Mouse (Mus musculus) hindbrain, embryonic 11.5 days (tissue): ENCODE data around the gene 1700008O03Rik. TPM values are rescaled to one million over a fixed set of nuclear protein-coding genes. Genes with fewer than 3 reads are reported as not detected.

Experiments
- ATAC-seq: fragments of 200-750 bp; cut with Nextera tagmentation; 2 replicates; pipeline ENCODE4 v1.8.0; 2017; ENCODE audit warnings: mild to moderate bottlenecking, moderate TSS enrichment, moderate library complexity; ENCODE audit not compliant: low FRiP score
- DNase-seq: peaks from one replicate; pipeline ENCODE4 v3.0.0-alpha.2; 2015; ENCODE audit warnings: low spot score
- H3K27ac ChIP-seq: fragments of 300-500 bp; sonication (generic); 2 replicates; pipeline ENCODE4 v1.5.1; 2014; ENCODE audit warnings: mild to moderate bottlenecking, low read depth, low read length
- H3K27me3 ChIP-seq: fragments of 300-500 bp; sonication (generic); 2 replicates; pipeline ENCODE4 v1.6.1; 2014; ENCODE audit warnings: mild to moderate bottlenecking, low read length, moderate library complexity, mixed read lengths; ENCODE audit not compliant: control insufficient read depth, insufficient read depth
- H3K36me3 ChIP-seq: fragments of 300-500 bp; sonication (generic); 2 replicates; pipeline ENCODE4 v1.6.1; 2014; ENCODE audit warnings: mild to moderate bottlenecking, low read length, moderate library complexity, mixed read lengths; ENCODE audit not compliant: control insufficient read depth, insufficient read depth
- H3K4me1 ChIP-seq: fragments of 300-500 bp; sonication (generic); replicated peaks from 2 replicates; pipeline ENCODE4 v1.6.1; 2014; ENCODE audit warnings: low read length, mixed read lengths; ENCODE audit not compliant: control insufficient read depth, insufficient read depth
- H3K4me2 ChIP-seq: fragments of 300-500 bp; sonication (generic); replicated peaks from 2 replicates; pipeline ENCODE4 v1.6.1; 2014; ENCODE audit warnings: mild to moderate bottlenecking, low read depth, low read length
- H3K4me3 ChIP-seq: fragments of 300-500 bp; sonication (generic); 2 replicates; pipeline ENCODE4 v1.5.1; 2014; ENCODE audit warnings: low read depth, low read length
- H3K9ac ChIP-seq: fragments of 300-500 bp; sonication (generic); 2 replicates; pipeline ENCODE4 v1.6.1; 2014; ENCODE audit warnings: low read depth, low read length
- H3K9me3 ChIP-seq: fragments of 300-500 bp; sonication (generic); 2 replicates; pipeline ENCODE4 v1.6.1; 2016; ENCODE audit warnings: low read length; ENCODE audit not compliant: control insufficient read depth
- WGBS: fragments of 180-500 bp; shearing (Covaris S2); extraction: QIAGEN DNeasy Blood & Tissue Kit; methylation state at CpG from one replicate; pipeline ENCODE4 v1.1.7; 2014; 5-methylcytosine and 5-hydroxymethylcytosine counted together
- polyA plus RNA-seq: library from polyadenylated mRNA; unstranded; fragments of >200 nt; fragmentation: Nextera tagmentation; extraction: Ambion mirVana; gene quantifications from 2 replicates; pipeline ENCODE4 v1.2.1, GENCODE M21; 2014

1700008O03Rik gene
- polyA plus RNA-seq, 1 experiment from 2014 or later: 1.4 TPM

GRCm38 (mm10) chr7:44332336-44332735 is 53.3 kb downstream of the 1700008O03Rik start:
- Histone ChIP-seq H3K4me2 (no peak overlapping the region), H3K9ac (no peak overlapping the region), H3K27ac (no peak overlapping the region), H3K27me3 (peaks cover 32% of the 10 kb centered on the region), H3K4me1 (no peaks in the 10 kb centered on the region; the same call in 1 of the 2 replicates), H3K9me3 (no peaks in the 10 kb centered on the region), H3K36me3 (no peaks in the 10 kb centered on the region), H3K4me3 (no peak overlapping the region)
- DNase-seq (no peak), ATAC-seq (no peak)
- WGBS: 63% methylated on average over 3 of the region's 3 CpGs

- no peak overlapping the region for H3K4me2 ChIP-seq
- H3K4me1 ChIP-seq: no peaks in the 10 kb centered on the region
- DNase-seq (no peak), ATAC-seq (no peak)
- H3K27me3 ChIP-seq: no peaks in the 10 kb centered on the region
- no peaks in the 10 kb centered on the region for H3K9me3 ChIP-seq
- H3K36me3 ChIP-seq: no peaks in the 10 kb centered on the region
- H3K4me3 ChIP-seq: no peak overlapping the region
- 72% methylated on average over 5 of the region's 6 CpGs for WGBS
- H3K9ac ChIP-seq: no peak overlapping the region
- H3K27ac ChIP-seq: no peak overlapping the region
These were observed 59.0 kb downstream of the 1700008O03Rik start for GRCm38 (mm10) chr7:44326614-44327013.

GRCm38 (mm10) chr7:44322290-44322689 is 63.3 kb downstream of the 1700008O03Rik start:
- H3K4me3 ChIP-seq: no peak overlapping the region
- no peaks in the 10 kb centered on the region for H3K36me3 ChIP-seq
- no peaks in the 10 kb centered on the region for H3K9me3 ChIP-seq
- DNase-seq (no peak), ATAC-seq (no peak)
- no peak overlapping the region for H3K27ac ChIP-seq
- no peak overlapping the region for H3K9ac ChIP-seq
- H3K4me1 ChIP-seq: no peaks in the 10 kb centered on the region
- 84% methylated on average over 1 of the region's 1 CpGs for WGBS
- H3K27me3 ChIP-seq: no peaks in the 10 kb centered on the region
- H3K4me2 ChIP-seq: no peak overlapping the region

GRCm38 (mm10) chr7:44320886-44321285 is 64.7 kb downstream of the 1700008O03Rik start:
- Histone ChIP-seq H3K4me2 (no peak overlapping the region), H3K36me3 (no peaks in the 10 kb centered on the region), H3K9ac (no peak overlapping the region), H3K27ac (no peak overlapping the region), H3K27me3 (no peaks in the 10 kb centered on the region), H3K9me3 (no peaks in the 10 kb centered on the region), H3K4me1 (no peaks in the 10 kb centered on the region), H3K4me3 (no peak overlapping the region)
- ATAC-seq (no peak), DNase-seq (no peak)
- WGBS: 50% methylated on average over 8 of the region's 8 CpGs

- H3K36me3 ChIP-seq: no peaks in the 10 kb centered on the region
- no peak overlapping the region for H3K4me2 ChIP-seq
- no peak for ATAC-seq
- 36% methylated on average over 4 of the region's 4 CpGs for WGBS
- H3K27me3 ChIP-seq: no peaks in the 10 kb centered on the region
- H3K4me1 ChIP-seq: no peaks in the 10 kb centered on the region
- no peak overlapping the region for H3K27ac ChIP-seq
- no peaks in the 10 kb centered on the region for H3K9me3 ChIP-seq
- H3K4me3 ChIP-seq: no peak overlapping the region
- DNase-seq: peak; percentile 52
- H3K9ac ChIP-seq: no peak overlapping the region
These were observed 67.7 kb downstream of the 1700008O03Rik start for GRCm38 (mm10) chr7:44317913-44318312.

- 59% methylated on average over 16 of the region's 16 CpGs for WGBS
- Histone ChIP-seq H3K27ac (no peak overlapping the region), H3K27me3 (0 out of 2 replicates have a peak, but pooled peaks cover 2% of the 10 kb centered on the region), H3K9ac (no peak overlapping the region), H3K4me3 (no peak overlapping the region), H3K4me2 (no peak overlapping the region), H3K4me1 (peaks cover 8% of the 10 kb centered on the region; the same call in 1 of the 2 replicates), H3K9me3 (no peaks in the 10 kb centered on the region), H3K36me3 (no peaks in the 10 kb centered on the region)
- DNase-seq (no peak), ATAC-seq (no peak)
These were observed 73.1 kb downstream of the 1700008O03Rik start for GRCm38 (mm10) chr7:44312484-44312883.

- H3K27me3 ChIP-seq: 0 out of 2 replicates have a peak, but pooled peaks cover 2% of the 10 kb centered on the region
- no peaks in the 10 kb centered on the region for H3K36me3 ChIP-seq
- H3K4me2 ChIP-seq: peak overlapping the region; percentile 96
- no peaks in the 10 kb centered on the region for H3K9me3 ChIP-seq
- no peak for DNase-seq
- 13% methylated on average over 6 of the region's 6 CpGs for WGBS
- H3K9ac ChIP-seq: no peak overlapping the region
- H3K27ac ChIP-seq: no peak overlapping the region
- H3K4me1 ChIP-seq: peaks cover 8% of the 10 kb centered on the region
- 0 out of 2 replicates have a peak, but pooled peaks have one; percentile 0 for ATAC-seq
- H3K4me3 ChIP-seq: peak overlapping the region; percentile 49; the same call in 1 of the 2 replicates
These were observed 73.8 kb downstream of the 1700008O03Rik start for GRCm38 (mm10) chr7:44311713-44312304.

- H3K9me3 ChIP-seq: no peaks in the 10 kb centered on the region
- H3K27ac ChIP-seq: peak overlapping the region; percentile 61
- ATAC-seq (peak; percentile 61), DNase-seq (peak; percentile 63)
- peak overlapping the region; percentile 96 for H3K4me2 ChIP-seq
- peak overlapping the region; percentile 71 for H3K9ac ChIP-seq
- no peaks in the 10 kb centered on the region for H3K36me3 ChIP-seq
- peaks cover 8% of the 10 kb centered on the region for H3K4me1 ChIP-seq
- WGBS: 0% methylated on average over 38 of the region's 38 CpGs
- peak overlapping the region; percentile 49 for H3K4me3 ChIP-seq
- H3K27me3 ChIP-seq: peaks cover 2% of the 10 kb centered on the region; the same call in 1 of the 2 replicates
These were observed 74.5 kb downstream of the 1700008O03Rik start for GRCm38 (mm10) chr7:44310878-44311712.
